Mouse (Mus musculus) intestine, postnatal 0 days (tissue): ENCODE data around the gene Srrm4. TPM values are rescaled to one million over a fixed set of nuclear protein-coding genes. Genes with fewer than 3 reads are reported as not detected.

Experiments used
- ATAC-seq: fragments of 200-750 bp; cut with Nextera tagmentation; 2 replicates; pipeline ENCODE4 v1.8.0; 2017; ENCODE audit warnings: mild to moderate bottlenecking, moderate TSS enrichment, moderate library complexity
- H3K27ac ChIP-seq: fragments of 300-500 bp; sonication (generic); 2 replicates; pipeline ENCODE4 v1.5.1; 2014; ENCODE audit warnings: mild to moderate bottlenecking, low read depth, low read length, moderate library complexity
- H3K27me3 ChIP-seq: fragments of 300-500 bp; sonication (generic); replicated peaks from 2 replicates; pipeline ENCODE4 v1.6.1; 2014; ENCODE audit warnings: low read length, mixed read lengths; ENCODE audit not compliant: control insufficient read depth, insufficient read depth
- H3K36me3 ChIP-seq: fragments of 300-500 bp; sonication (generic); 2 replicates; pipeline ENCODE4 v1.6.1; 2014; ENCODE audit warnings: mild to moderate bottlenecking, moderate library complexity; ENCODE audit not compliant: control insufficient read depth, insufficient read depth
- H3K4me1 ChIP-seq: fragments of 300-500 bp; sonication (generic); replicated peaks from 2 replicates; pipeline ENCODE4 v1.6.1; 2014; ENCODE audit warnings: antibody characterized with exemption, low read length, mixed read lengths; ENCODE audit not compliant: control insufficient read depth, insufficient read depth
- H3K4me2 ChIP-seq: fragments of 300-500 bp; sonication (generic); replicated peaks from 2 replicates; pipeline ENCODE4 v1.6.1; 2014; ENCODE audit warnings: low read depth, mild to moderate bottlenecking, moderate library complexity
- H3K4me3 ChIP-seq: fragments of 300-500 bp; sonication (generic); 2 replicates; pipeline ENCODE4 v1.5.1; 2014; ENCODE audit warnings: low read depth, low read length
- H3K9ac ChIP-seq: fragments of 300-500 bp; sonication (generic); 2 replicates; pipeline ENCODE4 v1.6.1; 2014; ENCODE audit warnings: mild to moderate bottlenecking, low read depth, low read length
- H3K9me3 ChIP-seq: fragments of 300-500 bp; sonication (generic); 2 replicates; pipeline ENCODE4 v1.6.1; 2016; ENCODE audit warnings: mixed run types; ENCODE audit not compliant: control insufficient read depth
- CTCF ChIP-seq: sonication (generic); IDR thresholded peaks from 2 replicates; pipeline ENCODE4 v1.5.1; 2016; ENCODE audit warnings: low read depth, mild to moderate bottlenecking, control low read depth, antibody characterized with exemption, moderate library complexity
- WGBS: fragments of 180-500 bp; shearing (Covaris S2); extraction: QIAGEN DNeasy Blood & Tissue Kit; methylation state at CpG from one replicate; pipeline ENCODE4 v1.1.7; 2014; 5-methylcytosine and 5-hydroxymethylcytosine counted together
- polyA plus RNA-seq: library from polyadenylated mRNA; unstranded; fragments of >200 nt; fragmentation: Nextera tagmentation; extraction: Ambion mirVana; gene quantifications from 2 replicates; pipeline ENCODE4 v1.2.1, GENCODE M21; 2015

The Srrm4 gene
- polyA plus RNA-seq, 1 experiment from 2014 or later, result 0.52 TPM

DNA sequence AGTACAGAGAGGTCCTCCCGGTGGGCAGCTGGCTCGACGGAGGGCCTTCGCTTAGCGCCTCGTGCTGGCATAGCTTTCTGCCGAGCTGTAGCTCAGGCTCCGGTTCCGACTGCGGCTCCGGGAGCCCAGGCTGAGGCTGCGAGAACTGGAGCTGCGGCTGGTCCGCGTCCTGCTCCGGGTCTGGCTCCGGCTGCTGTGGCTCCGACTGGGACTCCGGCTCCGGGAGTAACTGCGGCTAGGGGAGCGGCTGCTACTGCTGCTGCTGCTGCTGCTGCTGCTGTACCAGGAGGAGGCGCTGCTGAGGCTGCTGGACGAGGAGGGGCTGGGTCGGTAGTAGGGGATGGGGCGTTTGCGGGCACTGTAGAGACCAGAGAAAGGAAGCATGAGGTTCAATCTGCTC is 147.1 kb downstream of the Srrm4 start:
- H3K9ac ChIP-seq, result no peak overlapping the region
- TF ChIP-seq CTCF, result peak; percentile 54
- 49% methylated on average over 27 of the region's 27 CpGs for WGBS
- H3K27me3 ChIP-seq, result 0 out of 2 replicates have a peak, but pooled peaks cover 4% of the 10 kb centered on the region
- H3K4me1 ChIP-seq, result no peaks in the 10 kb centered on the region
- no peak overlapping the region for H3K4me2 ChIP-seq
- H3K4me3 ChIP-seq, result no peak overlapping the region
- no peak for ATAC-seq
- H3K36me3 ChIP-seq, result no peaks in the 10 kb centered on the region
- H3K27ac ChIP-seq, result no peak overlapping the region
- H3K9me3 ChIP-seq, result no peaks in the 10 kb centered on the region

DNA sequence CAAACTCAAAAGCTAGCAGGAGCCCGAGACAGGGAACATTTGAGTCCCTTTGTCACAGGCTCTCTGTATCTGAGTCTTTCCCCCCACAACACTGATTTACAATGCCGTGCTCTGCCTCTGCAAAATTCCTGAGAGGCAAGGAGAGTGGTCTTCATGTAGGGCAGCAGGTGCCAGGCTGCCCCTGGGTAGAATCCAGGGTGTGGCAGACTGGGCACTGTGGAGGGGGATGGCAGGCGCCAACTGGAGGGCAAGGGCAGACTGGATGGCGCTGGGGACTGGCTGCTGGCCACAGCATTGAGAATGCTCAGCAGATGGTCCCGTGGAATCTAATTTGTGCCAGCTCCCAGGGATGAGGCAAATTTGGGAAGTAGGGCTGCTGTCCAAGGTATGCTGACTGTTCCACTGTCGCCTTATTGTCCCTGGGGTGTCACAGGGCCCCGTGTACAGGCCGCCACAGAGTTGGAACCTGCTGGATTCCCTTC is 148.1 kb downstream of the Srrm4 start:
- no peak overlapping the region for H3K4me2 ChIP-seq
- H3K27ac ChIP-seq, result no peak overlapping the region
- ATAC-seq, result no peak
- no peaks in the 10 kb centered on the region for H3K4me1 ChIP-seq
- H3K27me3 ChIP-seq, result 0 out of 2 replicates have a peak, but pooled peaks cover 4% of the 10 kb centered on the region
- no peak overlapping the region for H3K9ac ChIP-seq
- no peaks in the 10 kb centered on the region for H3K36me3 ChIP-seq
- no peak for TF ChIP-seq CTCF
- no peaks in the 10 kb centered on the region for H3K9me3 ChIP-seq
- H3K4me3 ChIP-seq, result no peak overlapping the region
- WGBS, result 82% methylated on average over 8 of the region's 8 CpGs

DNA sequence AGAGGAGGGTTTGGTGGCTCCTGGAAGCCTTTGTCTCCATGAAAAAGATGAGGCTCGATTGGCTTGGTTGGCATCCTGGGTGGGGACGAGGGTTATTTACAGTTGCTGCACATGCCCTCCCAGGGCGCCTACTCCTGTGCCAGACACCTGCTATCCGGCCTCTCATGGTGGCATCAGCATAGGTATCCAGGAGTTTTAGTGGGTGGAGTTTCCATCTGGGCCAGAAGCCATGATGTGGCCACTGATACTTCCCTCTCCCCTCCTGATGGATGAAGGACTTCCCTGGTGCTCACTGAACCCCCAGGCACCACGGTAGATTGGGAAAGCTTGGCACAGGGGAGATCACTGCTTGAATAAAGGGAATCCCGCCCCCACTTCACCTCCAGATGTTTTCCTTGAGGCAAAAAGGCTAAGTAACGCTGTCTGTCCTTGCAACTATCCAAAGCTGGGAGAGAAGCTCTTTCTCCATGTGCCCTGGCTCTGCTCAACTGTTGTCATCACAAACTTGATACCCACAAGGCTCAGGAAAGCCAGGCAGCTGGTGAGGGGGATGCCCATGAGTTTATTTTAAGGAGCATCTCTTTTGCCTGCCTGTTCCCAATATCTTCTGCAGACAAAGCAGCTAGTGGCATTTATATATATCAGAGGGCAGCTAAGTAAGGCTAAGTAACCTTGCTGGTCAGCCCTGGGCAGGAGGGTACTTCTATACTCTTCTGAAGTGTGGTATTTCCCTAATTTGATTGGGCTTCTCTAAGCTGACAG is 148.7 kb downstream of the Srrm4 start:
- H3K4me2 ChIP-seq, result no peak overlapping the region
- H3K4me3 ChIP-seq, result no peak overlapping the region
- H3K4me1 ChIP-seq, result no peaks in the 10 kb centered on the region
- TF ChIP-seq CTCF, result no peak
- H3K27ac ChIP-seq, result no peak overlapping the region
- H3K36me3 ChIP-seq, result no peaks in the 10 kb centered on the region
- no peak for ATAC-seq
- H3K27me3 ChIP-seq, result 0 out of 2 replicates have a peak, but pooled peaks cover 4% of the 10 kb centered on the region
- no peaks in the 10 kb centered on the region for H3K9me3 ChIP-seq
- H3K9ac ChIP-seq, result no peak overlapping the region
- 72% methylated on average over 7 of the region's 7 CpGs for WGBS

DNA sequence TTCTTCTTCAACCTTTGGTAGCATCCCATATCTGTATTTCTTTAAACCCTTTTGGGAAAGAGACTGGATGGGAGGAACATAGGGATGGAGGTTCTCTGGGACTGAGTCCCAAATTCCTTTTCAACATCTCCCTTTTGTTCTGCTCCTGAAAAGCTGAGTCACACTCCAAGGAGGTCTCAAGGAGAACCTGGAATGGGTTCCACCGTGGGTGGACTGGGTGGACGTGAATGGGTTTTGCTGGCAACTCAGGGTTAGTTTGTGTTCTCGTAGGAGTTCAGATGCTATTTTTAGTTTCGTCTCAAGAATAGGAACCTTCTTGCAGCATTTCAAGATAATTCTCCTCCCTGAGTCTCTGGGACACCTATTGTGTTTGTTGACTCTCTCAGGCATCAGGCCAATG is 151.4 kb downstream of the Srrm4 start:
- no peak for ATAC-seq
- WGBS, result 54% methylated on average over 4 of the region's 4 CpGs
- TF ChIP-seq CTCF, result no peak
- H3K27ac ChIP-seq, result no peak overlapping the region
- no peaks in the 10 kb centered on the region for H3K36me3 ChIP-seq
- no peaks in the 10 kb centered on the region for H3K27me3 ChIP-seq
- H3K4me2 ChIP-seq, result no peak overlapping the region
- H3K9me3 ChIP-seq, result no peaks in the 10 kb centered on the region
- H3K4me3 ChIP-seq, result no peak overlapping the region
- no peak overlapping the region for H3K9ac ChIP-seq
- H3K4me1 ChIP-seq, result no peaks in the 10 kb centered on the region

DNA sequence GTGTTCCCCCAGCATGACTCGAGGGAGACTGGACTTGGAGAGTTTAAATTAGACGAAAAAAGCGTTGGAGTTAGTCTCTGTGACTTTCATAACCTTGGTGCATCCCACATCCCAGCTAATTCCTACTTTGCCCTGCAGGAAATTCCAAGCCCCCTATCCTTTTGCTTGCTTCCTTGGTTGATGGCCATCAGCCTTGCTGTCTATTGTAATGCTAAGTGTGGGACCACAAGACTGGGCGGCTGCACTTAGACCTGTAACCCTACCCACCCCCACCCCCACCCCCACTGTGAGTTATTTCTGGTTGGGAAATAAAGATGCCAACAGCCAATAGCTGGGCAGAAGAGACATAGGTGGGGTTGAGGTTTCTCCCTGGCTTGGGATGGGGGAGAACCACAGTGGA is 153.3 kb downstream of the Srrm4 start:
- H3K9me3 ChIP-seq, result no peaks in the 10 kb centered on the region
- no peaks in the 10 kb centered on the region for H3K4me1 ChIP-seq
- 58% methylated on average over 4 of the region's 4 CpGs for WGBS
- H3K4me3 ChIP-seq, result no peak overlapping the region
- no peak overlapping the region for H3K9ac ChIP-seq
- H3K4me2 ChIP-seq, result no peak overlapping the region
- H3K27me3 ChIP-seq, result no peaks in the 10 kb centered on the region
- no peak for ATAC-seq
- no peaks in the 10 kb centered on the region for H3K36me3 ChIP-seq
- no peak overlapping the region for H3K27ac ChIP-seq
- TF ChIP-seq CTCF, result no peak

DNA sequence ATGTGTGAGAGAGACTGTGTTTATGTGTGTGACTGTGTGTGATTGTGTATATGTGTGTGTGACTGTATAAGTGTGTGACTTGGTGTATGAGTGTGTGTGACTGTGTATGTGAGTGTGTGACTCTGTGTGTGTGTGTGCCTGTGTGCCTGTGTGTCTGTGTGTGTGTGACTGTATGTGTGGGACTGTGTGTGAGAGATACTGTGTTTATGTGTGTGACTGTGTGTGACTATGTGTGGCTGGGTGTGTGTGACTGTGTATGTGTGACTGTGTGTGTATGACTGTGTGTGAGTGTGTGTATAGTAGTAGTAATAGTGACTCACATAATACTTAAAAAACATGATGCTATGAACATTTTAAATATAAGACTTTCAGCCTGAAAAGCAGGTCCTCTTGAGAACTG is 155.5 kb downstream of the Srrm4 start:
- H3K4me3 ChIP-seq, result no peak overlapping the region
- ATAC-seq, result no peak
- H3K27me3 ChIP-seq, result no peaks in the 10 kb centered on the region
- no peak overlapping the region for H3K27ac ChIP-seq
- no peaks in the 10 kb centered on the region for H3K36me3 ChIP-seq
- H3K9me3 ChIP-seq, result no peaks in the 10 kb centered on the region
- no peak overlapping the region for H3K9ac ChIP-seq
- no peaks in the 10 kb centered on the region for H3K4me1 ChIP-seq
- no peak for TF ChIP-seq CTCF
- H3K4me2 ChIP-seq, result no peak overlapping the region
